Mouse (Mus musculus) ES-CJ7 (cell line): ENCODE measurements around the gene Hunk.

Source experiments
- DNase-seq: peaks from one replicate; pipeline ENCODE4 v3.0.0; 2011; ENCODE audit warnings: low read depth, low spot score

Gene Hunk

GRCm38 (mm10) chr16:90390731-90391130 lies 4.9 kb downstream of the Hunk start:
- no peak for DNase-seq

GRCm38 (mm10) chr16:90394761-90395160 lies 8.9 kb downstream of the Hunk start:
- no peak for DNase-seq

GRCm38 (mm10) chr16:90395996-90396556 lies 10.3 kb downstream of the Hunk start:
- no peak for DNase-seq

- DNase-seq, result no peak
Observed at GRCm38 (mm10) chr16:90396882-90397281, 11.1 kb downstream of the Hunk start.

- peak; percentile 80 for DNase-seq
Observed at GRCm38 (mm10) chr16:90400314-90400713, 14.5 kb downstream of the Hunk start.

- DNase-seq, result peak; percentile 61
Observed at GRCm38 (mm10) chr16:90400906-90401666, 15.3 kb downstream of the Hunk start.

GRCm38 (mm10) chr16:90402292-90402691 lies 16.5 kb downstream of the Hunk start:
- DNase-seq, result no peak

GRCm38 (mm10) chr16:90405195-90405594 lies 19.4 kb downstream of the Hunk start:
- no peak for DNase-seq

- DNase-seq, result peak; percentile 39
Observed at GRCm38 (mm10) chr16:90405599-90405998, 19.8 kb downstream of the Hunk start.

GRCm38 (mm10) chr16:90407541-90408289 lies 21.9 kb downstream of the Hunk start:
- no peak for DNase-seq

- no peak for DNase-seq
Observed at GRCm38 (mm10) chr16:90412096-90413082, 26.6 kb downstream of the Hunk start.

- peak; percentile 68 for DNase-seq
Observed at GRCm38 (mm10) chr16:90416621-90417020, 30.8 kb downstream of the Hunk start.

- peak; percentile 66 for DNase-seq
Observed at GRCm38 (mm10) chr16:90418661-90419060, 32.8 kb downstream of the Hunk start.

GRCm38 (mm10) chr16:90421145-90421544 lies 35.3 kb downstream of the Hunk start:
- no peak for DNase-seq

GRCm38 (mm10) chr16:90421551-90421950 lies 35.7 kb downstream of the Hunk start:
- no peak for DNase-seq

- DNase-seq, result no peak
Observed at GRCm38 (mm10) chr16:90422108-90422529, 36.3 kb downstream of the Hunk start.

GRCm38 (mm10) chr16:90423898-90424297 lies 38.1 kb downstream of the Hunk start:
- DNase-seq, result no peak

GRCm38 (mm10) chr16:90424391-90424790 lies 38.6 kb downstream of the Hunk start:
- DNase-seq, result no peak

GRCm38 (mm10) chr16:90426234-90426633 lies 40.4 kb downstream of the Hunk start:
- no peak for DNase-seq

GRCm38 (mm10) chr16:90427838-90428630 lies 42.2 kb downstream of the Hunk start:
- peak; percentile 51 for DNase-seq
